Mouse (Mus musculus) right cerebral cortex, postnatal 10 days (tissue): ENCODE results near the gene Jund.
A peak's percentile ranks its signal among the peaks of the same experiment; 100 is the strongest.

Experiments
- DNase-seq, 2 experiments: peaks; one replicate each; pipeline ENCODE4 v3.0.0; 2021; ENCODE audit warnings: low spot score in 2 of 2

Gene Jund

DNA sequence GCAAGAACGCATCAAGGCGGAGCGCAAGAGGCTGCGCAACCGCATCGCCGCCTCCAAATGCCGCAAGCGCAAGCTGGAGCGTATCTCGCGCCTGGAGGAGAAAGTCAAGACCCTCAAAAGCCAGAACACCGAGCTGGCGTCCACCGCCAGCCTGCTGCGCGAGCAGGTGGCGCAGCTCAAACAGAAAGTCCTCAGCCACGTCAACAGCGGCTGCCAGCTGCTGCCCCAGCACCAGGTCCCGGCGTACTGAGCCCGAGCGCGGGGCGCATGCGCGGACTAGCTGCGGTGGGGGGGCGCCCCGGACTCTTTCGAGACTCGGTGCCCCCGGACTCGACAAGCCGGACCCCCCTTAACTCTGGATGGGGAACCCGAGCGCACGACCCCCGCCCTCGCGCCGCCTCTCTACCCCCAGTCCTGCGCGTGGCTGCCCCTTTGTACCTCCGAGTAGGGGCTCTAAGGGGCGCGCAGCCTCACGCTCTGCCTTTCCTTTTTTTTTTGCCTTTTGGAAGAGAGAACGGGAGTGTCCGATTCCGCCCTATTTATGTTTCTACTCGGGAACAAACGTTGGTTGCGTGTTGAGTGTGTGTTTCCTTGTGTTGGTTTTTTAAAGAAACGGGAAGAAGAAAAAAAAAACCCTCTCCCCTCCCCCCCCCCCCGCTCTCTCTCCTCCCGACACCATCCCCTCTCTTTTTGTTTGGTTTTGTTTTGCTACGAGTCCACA, 1.2 kb downstream of the Jund start:
- DNase-seq, result peak; percentile 86 to 90

DNA sequence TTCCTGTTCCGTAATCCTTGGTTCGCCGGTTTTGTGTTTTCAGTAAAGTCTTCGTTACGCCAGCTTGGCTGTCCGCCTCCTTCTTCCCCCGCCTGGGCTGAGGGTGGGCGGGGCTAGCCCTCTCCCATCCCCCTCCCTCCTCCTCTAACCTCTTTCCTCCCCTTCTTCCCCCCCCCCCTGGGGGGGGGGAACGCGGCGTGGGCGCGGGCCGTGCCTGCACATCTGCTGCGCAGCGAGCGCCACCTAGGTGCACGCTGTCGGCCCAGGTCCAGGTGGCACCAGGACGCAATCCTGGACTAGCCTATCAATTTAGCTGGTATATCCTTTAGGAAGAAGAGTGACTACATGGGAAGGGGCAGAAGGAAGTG, 1.8 kb downstream of the Jund start:
- DNase-seq, result peak; percentile 92

- no peak for DNase-seq
These were observed 2.6 kb downstream of the Jund start for GRCm38 (mm10) chr8:70701048-70701981.

GRCm38 (mm10) chr8:70701982-70702841, 3.5 kb downstream of the Jund start:
- no peak for DNase-seq

- peak; percentile 62 to 69 for DNase-seq
These were observed 4.1 kb downstream of the Jund start for GRCm38 (mm10) chr8:70702842-70703182.

GRCm38 (mm10) chr8:70703287-70703686, 4.5 kb downstream of the Jund start, which contains the start of gene Iqcn:
Iqcn (plus strand) TSS chr8:70703457.
- no peak for DNase-seq

GRCm38 (mm10) chr8:70708281-70708680, 9.5 kb downstream of the Jund start:
- no peak for DNase-seq

DNA sequence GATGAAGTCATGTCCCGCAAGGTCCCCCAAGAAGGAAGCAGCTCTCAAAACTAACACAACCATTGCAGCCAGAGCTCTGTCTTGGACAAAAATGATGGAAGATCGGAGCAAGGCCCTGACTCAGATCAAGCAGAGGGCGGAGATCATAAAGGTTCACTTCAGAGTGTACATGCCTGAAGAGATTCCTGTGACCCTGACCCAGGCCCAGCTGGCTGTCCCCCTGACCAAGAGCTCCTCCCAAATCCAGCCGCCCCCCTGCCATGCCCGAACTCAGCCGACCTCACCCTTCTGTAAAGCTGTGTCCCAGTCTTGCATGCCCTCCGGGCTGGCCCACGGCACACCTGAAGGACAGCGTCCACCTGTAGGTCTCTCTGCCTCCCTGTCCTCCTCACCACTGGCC, 11.0 kb downstream of the Jund start:
- DNase-seq, result no peak

GRCm38 (mm10) chr8:70710296-70710695, 11.5 kb downstream of the Jund start:
- DNase-seq, result no peak

GRCm38 (mm10) chr8:70711041-70711440, 12.3 kb downstream of the Jund start:
- DNase-seq, result no peak

DNA sequence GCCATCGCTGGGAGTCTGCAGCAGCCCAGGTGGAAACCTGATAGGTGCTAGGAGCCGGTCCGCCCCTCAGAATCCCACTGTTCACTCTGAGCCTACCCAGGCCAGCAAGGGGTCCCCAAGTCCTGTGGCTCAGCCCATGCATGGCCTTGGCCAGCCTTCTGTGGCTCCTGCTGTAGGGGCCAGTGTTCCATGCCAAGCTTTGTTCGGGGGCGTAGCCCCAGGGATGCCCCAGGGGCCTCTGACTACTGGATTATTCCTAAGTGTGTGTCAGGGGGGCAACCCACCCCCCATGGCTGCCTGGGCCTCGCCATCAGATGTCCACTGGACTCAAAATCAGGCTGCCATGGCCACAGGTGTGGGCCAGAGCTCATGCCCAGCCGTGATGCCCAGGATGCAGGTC, 15.2 kb downstream of the Jund start:
- DNase-seq, result no peak

GRCm38 (mm10) chr8:70715086-70715485, 16.3 kb downstream of the Jund start:
- DNase-seq, result no peak

GRCm38 (mm10) chr8:70716521-70717400, 18.0 kb downstream of the Jund start:
- DNase-seq, result no peak

- DNase-seq, result peak in 1 of 2 experiments; percentile 60
These were observed 19.5 kb downstream of the Jund start, which contains the start of gene Gm3336 for GRCm38 (mm10) chr8:70718297-70718696. Gm3336 (plus strand) TSS chr8:70718543.

DNA sequence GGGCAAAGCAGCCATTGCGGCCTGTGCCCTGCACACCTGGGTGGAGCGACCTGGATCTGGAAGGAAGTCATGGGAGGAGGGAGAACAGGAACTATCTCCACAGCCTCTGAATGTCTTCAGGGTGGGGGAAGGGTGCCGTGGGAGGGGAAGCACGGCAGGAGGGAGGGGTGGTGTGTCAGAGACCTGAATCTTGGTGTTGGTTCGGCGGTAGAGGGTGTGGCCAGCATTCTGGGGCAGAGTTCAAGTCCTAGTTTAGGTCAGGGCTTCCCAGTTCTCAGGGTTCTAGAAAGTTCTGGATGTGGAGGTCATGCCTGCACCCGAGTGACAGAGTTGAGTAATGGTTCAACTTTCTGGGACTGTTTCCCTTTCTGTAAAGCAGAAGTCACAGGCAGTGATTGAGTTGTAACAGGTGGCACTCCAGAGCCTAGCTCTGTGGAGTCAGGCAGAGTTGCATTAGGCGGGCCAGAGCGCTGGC, 21.1 kb downstream of the Jund start:
- DNase-seq, result peak in 1 of 2 experiments; percentile 29

GRCm38 (mm10) chr8:70720739-70721138, 22.0 kb downstream of the Jund start:
- peak; percentile 74 to 81 for DNase-seq

DNA sequence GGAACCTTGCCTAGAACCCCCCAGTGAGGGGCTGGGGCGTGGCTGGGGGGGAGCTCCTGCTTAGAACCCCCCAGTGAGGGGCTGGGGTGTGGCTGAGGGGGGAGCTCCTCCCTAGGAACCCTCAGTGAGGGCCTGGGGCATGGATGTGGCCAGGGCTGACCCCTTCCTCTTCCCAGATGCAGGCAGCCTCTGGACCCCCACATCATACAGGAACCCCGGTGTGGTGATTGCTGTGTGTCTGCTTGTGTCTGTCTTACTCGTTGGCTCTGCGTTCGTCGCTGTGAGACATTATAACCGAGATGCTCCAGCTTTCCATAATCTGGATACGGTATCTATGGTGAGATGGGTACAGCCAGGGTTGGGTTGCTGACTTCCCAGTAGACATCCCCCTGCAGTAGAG, 22.9 kb downstream of the Jund start:
- no peak for DNase-seq

DNA sequence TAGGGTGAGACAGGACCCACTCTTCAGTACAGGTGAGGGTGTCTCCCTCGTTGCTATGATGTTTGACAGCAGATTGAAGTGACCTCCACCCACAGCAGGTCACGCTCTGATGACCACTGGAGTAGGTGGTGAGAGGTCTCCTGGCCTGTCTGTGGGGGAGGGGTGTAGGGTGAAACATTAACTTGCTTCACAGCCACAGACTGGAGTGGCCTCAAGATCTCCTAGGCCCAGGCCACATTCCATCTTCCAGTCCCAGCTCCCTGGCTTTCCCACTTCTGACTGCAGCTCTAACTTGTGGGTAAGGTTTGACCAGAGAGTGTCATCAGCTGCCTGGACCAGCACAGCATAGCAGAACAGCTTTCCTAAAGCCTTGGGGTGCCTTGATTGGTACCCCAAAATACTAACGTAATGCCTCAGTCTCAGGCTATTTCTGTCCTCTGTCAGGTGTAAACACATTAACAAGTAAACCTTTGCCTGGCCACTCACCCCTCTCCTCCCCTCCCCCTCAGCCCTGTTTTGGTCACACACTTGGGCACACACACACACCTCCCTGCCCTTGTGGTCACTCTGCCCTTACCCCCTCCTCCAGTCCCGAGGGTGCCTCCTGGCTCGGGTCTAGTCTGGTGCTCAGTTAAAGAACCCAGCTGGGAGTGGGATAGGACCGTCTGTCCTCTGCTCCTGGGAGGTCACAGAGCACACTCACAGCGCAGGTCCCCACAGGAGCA, 24.9 kb downstream of the Jund start, which contains the start of gene Pde4c:
Gene Pde4c, plus strand, starts transcription at position 235 of the 725 bp plus-strand sequence.
- no peak for DNase-seq

DNA sequence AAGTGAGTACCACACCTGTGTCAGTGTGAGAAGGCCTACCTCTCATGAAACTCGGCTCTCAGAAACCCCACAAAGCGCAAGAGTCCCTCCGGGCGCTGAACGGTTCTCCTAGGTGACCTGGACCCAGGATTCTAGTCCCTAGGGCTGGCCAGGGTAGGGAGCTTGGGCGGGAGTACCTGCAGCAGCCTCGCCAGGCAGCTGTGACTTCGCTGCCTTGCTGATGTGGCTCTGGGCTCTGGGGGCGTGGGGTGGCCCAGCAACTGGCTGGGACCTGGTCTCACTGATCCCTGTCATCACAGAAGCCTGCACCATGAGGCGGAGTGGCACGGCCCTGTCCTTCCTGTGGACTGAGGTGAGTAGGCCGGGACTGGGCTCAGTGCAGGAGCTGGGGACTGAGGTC, 25.5 kb downstream of the Jund start:
- no peak for DNase-seq
